Mouse (Mus musculus): Measurements from ENCODE around the gene Slc38a10. TPM values are rescaled to one million over a fixed set of nuclear protein-coding genes. Genes with fewer than 3 reads are reported as not detected.

Gene Slc38a10
- total RNA-seq, 2 experiments from 2014 or later: 66.0 to 82.7 TPM

Small RNAs within 50 kb of the gene (microRNA-seq; reads per million reads assigned to microRNA genes)
- gene Gm25948: 0 reads per million in 2 experiments

Other genes with a start within 250 kb of the Slc38a10 start
- gene Chmp6, start 237.9 kb downstream of the Slc38a10 start, total RNA-seq (2021): 10 to 100 TPM; 30.8 to 33.5 TPM
- gene Baiap2, start 208.6 kb downstream of the Slc38a10 start, total RNA-seq (2021): 1 to 10 TPM; 4.1 to 6.3 TPM
- 10 to 100 TPM; 18.5 to 20.5 TPM for gene Aatk, start 104.2 kb downstream of the Slc38a10 start, total RNA-seq (2021)
- 10 to 100 TPM in 1 of 2 experiments, 1 to 10 TPM in 1; 9.9 to 11.4 TPM for gene Cep131, start 64.5 kb downstream of the Slc38a10 start, total RNA-seq (2021)
- gene Tepsin, start 52.6 kb downstream of the Slc38a10 start, total RNA-seq (2021): 1 to 10 TPM; 5.2 to 6.3 TPM
- 10 to 100 TPM; 40.9 to 44.2 TPM for gene Ndufaf8, start 52.4 kb downstream of the Slc38a10 start, total RNA-seq (2021)
- gene Bahcc1, start 81.6 kb upstream of the Slc38a10 start, total RNA-seq (2021): 10 to 100 TPM in 1 of 2 experiments, 1 to 10 TPM in 1; 6.4 to 10.5 TPM
- gene Actg1, start 197.2 kb upstream of the Slc38a10 start, total RNA-seq (2021): 100 to 1,000 TPM; 439 to 618 TPM
- gene Fscn2, start 210.2 kb upstream of the Slc38a10 start, total RNA-seq (2021): under 1 TPM; 0.50 to 0.61 TPM
- 10 to 100 TPM; 14.6 to 15.3 TPM for gene Faap100, start 227.4 kb upstream of the Slc38a10 start, total RNA-seq (2021)

All from gastrocnemius, postnatal 10 days (tissue).